Comparison of ENCODE assay signal across 16 mouse cellular contexts in genomic region chr6:77847651-77848050, GRCm38 (mm10).
DNase-seq lines count a peak whose midpoint lies in the region; ATAC-seq and TF ChIP-seq lines count a peak whose summit lies in the region.
"Had no signal": no experiment of that assay in that cellular context is flagged by ENCODE, and none has a peak within 500 bp of the region (broad histone marks: within the 10 kb centered on the region; RNA-seq: fewer than 3 reads in every experiment).

No protein-coding gene starts in this region.

- H3K9ac ChIP-seq in forebrain, embryonic 13.5 days, result no peak overlapping the region
- no peak overlapping the region for H3K9ac ChIP-seq in forebrain, embryonic 12.5 days
- no peak overlapping the region for H3K9ac ChIP-seq in forebrain, postnatal 0 days

- ATAC-seq in forebrain, embryonic 13.5 days, result peak; percentile 78; the same call in 1 of the 2 replicates
- ATAC-seq in forebrain, embryonic 12.5 days (ENCODE audit: low FRiP score), result no peak
- ATAC-seq in forebrain, postnatal 0 days, result peak; percentile 95
- ATAC-seq in erythroblast, adult 5-6 weeks (replicated peaks; ENCODE audit: low FRiP score, poor library complexity, severe bottlenecking), result no peak
- ATAC-seq: midbrain, embryonic 16.5 days had no signal

- no peak overlapping the region for H3K27ac ChIP-seq in forebrain, embryonic 13.5 days
- no peak overlapping the region for H3K27ac ChIP-seq in forebrain, embryonic 12.5 days
- H3K27ac ChIP-seq in forebrain, postnatal 0 days (ENCODE audit: low read depth, low read length), result no peak overlapping the region
- H3K27ac ChIP-seq: hindbrain, embryonic 10.5 days had no signal

- H3K4me3 ChIP-seq in forebrain, embryonic 13.5 days, result no peak overlapping the region
- H3K4me3 ChIP-seq in forebrain, embryonic 12.5 days (replicated peaks), result no peak overlapping the region
- H3K4me3 ChIP-seq in forebrain, postnatal 0 days (ENCODE audit: low read depth, low read length), result no peak overlapping the region
- H3K4me3 ChIP-seq: erythroblast, embryonic 14.5 days; hindbrain, embryonic 10.5 days had no signal

- 0 out of 2 replicates have a peak, but pooled peaks cover 4% of the 10 kb centered on the region for H3K36me3 ChIP-seq in forebrain, embryonic 13.5 days (ENCODE audit: poor library complexity, severe bottlenecking)
- no peaks in the 10 kb centered on the region for H3K36me3 ChIP-seq in forebrain, embryonic 12.5 days (replicated peaks)
- no peaks in the 10 kb centered on the region for H3K36me3 ChIP-seq in forebrain, postnatal 0 days (ENCODE audit: insufficient read depth)
- H3K36me3 ChIP-seq: hindbrain, embryonic 10.5 days had no signal

- 89% methylated on average over 2 of the region's 2 CpGs for WGBS in forebrain, embryonic 13.5 days
- 90% methylated on average over 2 of the region's 2 CpGs for WGBS in forebrain, embryonic 12.5 days
- 51% methylated on average over 2 of the region's 2 CpGs for WGBS in forebrain, postnatal 0 days

- TF ChIP-seq CTCF in forebrain, postnatal 0 days (IDR thresholded peaks at IDR 0.05; ENCODE audit: low read depth), result no peak

- H3K4me2 ChIP-seq in forebrain, embryonic 13.5 days, result no peak overlapping the region
- no peak overlapping the region for H3K4me2 ChIP-seq in forebrain, embryonic 12.5 days
- no peak overlapping the region for H3K4me2 ChIP-seq in forebrain, postnatal 0 days (ENCODE audit: low read depth)

- peak; percentile 66 for DNase-seq in forebrain, postnatal 0 days
- peak; percentile 63 for DNase-seq in layer of hippocampus, adult 9-11 months
- peak; percentile 55 to 79 for DNase-seq in right cerebral cortex, postnatal 10 days (ENCODE audit: low spot score in 2 of 2)
- no peak for DNase-seq in retina, postnatal 1 day
- DNase-seq in natural killer cell, adult 2 months (ENCODE audit: low spot score in 2 of 2), result no peak
- DNase-seq: cerebellum, postnatal 10 days; kidney, adult 11 months; kidney, postnatal 4 days; lung, adult 18-20 months; thymus, postnatal 14 days had no signal

- no peaks in the 10 kb centered on the region for H3K9me3 ChIP-seq in forebrain, embryonic 13.5 days (replicated peaks)
- no peaks in the 10 kb centered on the region for H3K9me3 ChIP-seq in forebrain, embryonic 12.5 days
- H3K9me3 ChIP-seq in forebrain, postnatal 0 days (ENCODE audit: low read length), result no peaks in the 10 kb centered on the region
- H3K9me3 ChIP-seq: hindbrain, embryonic 10.5 days had no signal

- no peaks in the 10 kb centered on the region for H3K27me3 ChIP-seq in forebrain, embryonic 13.5 days
- no peaks in the 10 kb centered on the region for H3K27me3 ChIP-seq in forebrain, embryonic 12.5 days
- no peaks in the 10 kb centered on the region for H3K27me3 ChIP-seq in forebrain, postnatal 0 days (ENCODE audit: insufficient read depth, low read length)

- H3K4me1 ChIP-seq in forebrain, embryonic 13.5 days, result no peaks in the 10 kb centered on the region
- no peaks in the 10 kb centered on the region for H3K4me1 ChIP-seq in forebrain, embryonic 12.5 days
- H3K4me1 ChIP-seq in forebrain, postnatal 0 days (ENCODE audit: insufficient read depth), result no peaks in the 10 kb centered on the region
- H3K4me1 ChIP-seq: hindbrain, embryonic 10.5 days had no signal

Comparison
In these comparisons a context has a peak if more than half of its experiments do, and no peak if none do; other contexts are left out.
1. ATAC-seq: peak in forebrain, embryonic 13.5 days (single experiment) and forebrain, postnatal 0 days (single experiment); none in forebrain, embryonic 12.5 days (single experiment) and erythroblast, adult 5-6 weeks (single experiment).
2. DNase-seq: peak in forebrain, postnatal 0 days (single experiment), layer of hippocampus, adult 9-11 months (single experiment) and right cerebral cortex, postnatal 10 days (2 of 2); none in retina, postnatal 1 day (single experiment) and natural killer cell, adult 2 months (0 of 2).